Mouse (Mus musculus) lung, embryonic 14.5 days (tissue): ENCODE results near the gene Ppp1r21. TPM values are rescaled to one million over a fixed set of nuclear protein-coding genes. Genes with fewer than 3 reads are reported as not detected.
A peak's percentile ranks its signal among the peaks of the same experiment; 100 is the strongest.

Experiments used
- ATAC-seq: fragments of 200-750 bp; cut with Nextera tagmentation; 2 replicates; pipeline ENCODE4 v1.8.0; 2017; ENCODE audit warnings: mild to moderate bottlenecking, moderate TSS enrichment, moderate library complexity; ENCODE audit not compliant: insufficient read depth
- DNase-seq: peaks from one replicate; pipeline ENCODE4 v3.0.0-alpha.2; 2015
- H3K27ac ChIP-seq: fragments of 300-500 bp; sonication (generic); 2 replicates; pipeline ENCODE4 v1.5.1; 2014; ENCODE audit warnings: low read depth, mild to moderate bottlenecking, moderate library complexity
- H3K27me3 ChIP-seq: fragments of 300-500 bp; sonication (generic); 2 replicates; pipeline ENCODE4 v1.6.1; 2014; ENCODE audit warnings: low read length, control low read depth; ENCODE audit not compliant: insufficient read depth
- H3K36me3 ChIP-seq: fragments of 300-500 bp; sonication (generic); 2 replicates; pipeline ENCODE4 v1.6.1; 2014; ENCODE audit warnings: control low read depth; ENCODE audit not compliant: insufficient read depth
- H3K4me1 ChIP-seq: fragments of 300-500 bp; sonication (generic); 2 replicates; pipeline ENCODE4 v1.6.1; 2014; ENCODE audit warnings: antibody characterized with exemption, control low read depth; ENCODE audit not compliant: insufficient read depth
- H3K4me2 ChIP-seq: fragments of 300-500 bp; sonication (generic); 2 replicates; pipeline ENCODE4 v1.6.1; 2014; ENCODE audit warnings: mild to moderate bottlenecking
- H3K4me3 ChIP-seq: fragments of 300-500 bp; sonication (generic); 2 replicates; pipeline ENCODE4 v1.5.1; 2014; ENCODE audit warnings: low read depth, low read length
- H3K9ac ChIP-seq: fragments of 300-500 bp; sonication (generic); 2 replicates; pipeline ENCODE4 v1.6.1; 2014
- H3K9me3 ChIP-seq: fragments of 300-500 bp; sonication (generic); 2 replicates; pipeline ENCODE4 v1.6.1; 2016; ENCODE audit warnings: low read depth, low read length, control low read depth
- CTCF ChIP-seq: IDR thresholded peaks from 2 replicates; pipeline ENCODE4 v1.5.1; 2016; ENCODE audit warnings: antibody characterized with exemption, low read depth
- WGBS: fragments of 180-500 bp; shearing (Covaris S2); extraction: QIAGEN DNeasy Blood & Tissue Kit; methylation state at CpG from one replicate; pipeline ENCODE4 v1.1.7; 2014; 5-methylcytosine and 5-hydroxymethylcytosine counted together
- polyA plus RNA-seq: library from polyadenylated mRNA; unstranded; fragments of >200 nt; fragmentation: Nextera tagmentation; extraction: Ambion mirVana; gene quantifications from 2 replicates; pipeline ENCODE4 v1.2.1, GENCODE M21; 2014

Ppp1r21 gene
- polyA plus RNA-seq, 1 experiment from 2014 or later: 26.4 TPM

DNA sequence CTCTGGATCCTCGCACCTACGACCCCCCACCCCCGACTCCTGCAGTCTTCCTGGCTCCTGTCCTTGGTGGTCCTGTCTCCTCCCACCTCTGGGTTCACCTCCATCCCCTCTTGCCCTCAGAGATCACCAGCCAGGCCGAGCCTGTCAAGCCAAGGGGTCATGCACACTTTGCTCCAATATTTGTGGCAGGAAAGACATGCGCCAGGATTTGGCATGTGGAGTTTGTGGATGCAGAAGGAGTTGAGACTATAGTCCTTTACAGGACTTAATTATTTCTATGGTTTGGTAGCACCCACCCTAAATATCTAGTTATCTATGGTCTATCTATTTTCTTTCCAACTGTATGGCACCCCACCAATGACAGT, 68.1 kb downstream of the Ppp1r21 start:
- no peaks in the 10 kb centered on the region for H3K36me3 ChIP-seq
- peak overlapping the region; percentile 85 for H3K27ac ChIP-seq
- peak overlapping the region; percentile 59 for H3K4me3 ChIP-seq
- TF ChIP-seq CTCF: no peak
- peak overlapping the region; percentile 72 for H3K9ac ChIP-seq
- ATAC-seq (no peak; the same call in 1 of the 2 replicates), DNase-seq (peak; percentile 31)
- H3K4me1 ChIP-seq: no peaks in the 10 kb centered on the region
- no peaks in the 10 kb centered on the region for H3K27me3 ChIP-seq
- H3K9me3 ChIP-seq: no peaks in the 10 kb centered on the region
- H3K4me2 ChIP-seq: peak overlapping the region; percentile 83
- 6% methylated on average over 5 of the region's 5 CpGs for WGBS

- peak overlapping the region; percentile 7 for H3K27ac ChIP-seq
- no peak for ATAC-seq
- WGBS: 14% methylated on average over 14 of the region's 14 CpGs
Measured at GRCm38 (mm10) chr17:88598570-88599368, 68.9 kb downstream of the Ppp1r21 start.

GRCm38 (mm10) chr17:88600492-88601026, 70.6 kb downstream of the Ppp1r21 start:
- 60% methylated on average over 8 of the region's 8 CpGs for WGBS
- no peak for TF ChIP-seq CTCF
- H3K27ac ChIP-seq: no peak overlapping the region

More at GRCm38 (mm10) chr17:88598570-88599368, 68.9 kb downstream of the Ppp1r21 start:
- Histone ChIP-seq H3K9ac (peak overlapping the region; percentile 72), H3K9me3 (no peaks in the 10 kb centered on the region), H3K4me2 (peak overlapping the region; percentile 83), H3K36me3 (no peaks in the 10 kb centered on the region), H3K4me1 (no peaks in the 10 kb centered on the region), H3K4me3 (peak overlapping the region; percentile 59), H3K27me3 (no peaks in the 10 kb centered on the region)
- DNase-seq: peak; percentile 37
- no peak for TF ChIP-seq CTCF

DNA sequence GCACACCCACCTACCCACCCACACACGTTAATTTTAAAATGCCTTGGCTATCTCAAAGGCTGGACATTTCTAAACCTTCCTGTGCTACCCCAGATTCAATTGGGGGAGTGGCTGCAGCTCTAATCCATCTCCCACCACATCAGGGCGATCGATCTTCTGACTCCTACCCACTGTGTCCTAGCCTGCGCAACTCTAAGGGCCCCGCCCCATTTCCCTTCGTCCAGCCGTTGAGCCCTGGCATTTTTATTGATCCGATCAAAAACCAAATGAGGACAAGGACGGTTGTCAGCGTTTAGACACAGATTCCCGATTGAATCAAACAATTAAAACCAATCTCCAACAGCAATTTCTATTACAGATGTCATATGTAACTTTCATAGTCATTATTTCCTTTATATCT, 74.0 kb downstream of the Ppp1r21 start:
- 88% methylated on average over 11 of the region's 11 CpGs for WGBS
- no peak overlapping the region for H3K4me3 ChIP-seq
- no peak for TF ChIP-seq CTCF
- H3K27me3 ChIP-seq: no peaks in the 10 kb centered on the region
- no peak for ATAC-seq
- no peak for DNase-seq
- H3K36me3 ChIP-seq: no peaks in the 10 kb centered on the region
- no peaks in the 10 kb centered on the region for H3K4me1 ChIP-seq
- no peak overlapping the region for H3K4me2 ChIP-seq
- no peaks in the 10 kb centered on the region for H3K9me3 ChIP-seq
- no peak overlapping the region for H3K27ac ChIP-seq
- H3K9ac ChIP-seq: no peak overlapping the region

More at GRCm38 (mm10) chr17:88600492-88601026, 70.6 kb downstream of the Ppp1r21 start:
- H3K27me3 ChIP-seq: no peaks in the 10 kb centered on the region
- H3K4me2 ChIP-seq: no peak overlapping the region
- ATAC-seq: no peak
- DNase-seq: no peak
- H3K4me1 ChIP-seq: no peaks in the 10 kb centered on the region
- H3K36me3 ChIP-seq: no peaks in the 10 kb centered on the region
- H3K9ac ChIP-seq: no peak overlapping the region
- H3K9me3 ChIP-seq: no peaks in the 10 kb centered on the region
- no peak overlapping the region for H3K4me3 ChIP-seq

- Histone ChIP-seq H3K27ac (no peak overlapping the region), H3K4me1 (no peaks in the 10 kb centered on the region), H3K9ac (no peak overlapping the region), H3K27me3 (no peaks in the 10 kb centered on the region), H3K4me3 (no peak overlapping the region), H3K36me3 (0 out of 2 replicates have a peak, but pooled peaks cover 3% of the 10 kb centered on the region), H3K4me2 (no peak overlapping the region), H3K9me3 (no peaks in the 10 kb centered on the region)
- no peak for TF ChIP-seq CTCF
- whole genome bisulfite sequencing: 82% methylated on average over 2 of the region's 2 CpGs
- DNase-seq: no peak
- no peak for ATAC-seq
Measured at GRCm38 (mm10) chr17:88606056-88606455, 76.1 kb downstream of the Ppp1r21 start.

GRCm38 (mm10) chr17:88609361-88609760, 79.4 kb downstream of the Ppp1r21 start:
- Histone ChIP-seq H3K4me1 (no peaks in the 10 kb centered on the region), H3K27ac (no peak overlapping the region), H3K4me3 (no peak overlapping the region), H3K9me3 (no peaks in the 10 kb centered on the region), H3K27me3 (no peaks in the 10 kb centered on the region), H3K4me2 (no peak overlapping the region), H3K36me3 (0 out of 2 replicates have a peak, but pooled peaks cover 3% of the 10 kb centered on the region), H3K9ac (no peak overlapping the region)
- ATAC-seq (no peak), DNase-seq (no peak)
- 81% methylated on average over 15 of the region's 15 CpGs for WGBS
- TF ChIP-seq CTCF: no peak

DNA sequence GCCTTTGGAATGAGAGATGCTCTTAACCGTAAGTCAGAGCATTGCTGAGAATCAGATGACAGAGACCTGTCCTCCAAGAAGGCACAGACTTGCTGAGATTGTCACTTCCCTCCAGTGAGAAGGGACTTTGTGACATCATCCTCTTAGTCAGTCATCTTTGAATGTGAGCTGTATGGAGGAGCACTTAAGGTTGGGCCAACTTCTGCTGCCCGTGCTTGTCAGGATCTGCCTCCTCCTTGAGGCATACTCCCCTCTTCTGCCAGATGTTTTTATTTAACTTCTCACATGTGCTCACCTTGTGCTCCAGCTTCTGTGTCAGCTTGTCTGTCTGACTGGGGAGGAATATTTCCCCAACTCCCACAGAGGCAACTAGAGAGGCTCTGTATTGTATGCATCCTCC, 81.1 kb downstream of the Ppp1r21 start:
- ATAC-seq (no peak), DNase-seq (no peak)
- H3K27me3 ChIP-seq: no peaks in the 10 kb centered on the region
- no peak overlapping the region for H3K9ac ChIP-seq
- H3K36me3 ChIP-seq: 0 out of 2 replicates have a peak, but pooled peaks cover 3% of the 10 kb centered on the region
- no peak overlapping the region for H3K4me2 ChIP-seq
- WGBS: 51% methylated on average over 2 of the region's 2 CpGs
- no peak for TF ChIP-seq CTCF
- H3K4me1 ChIP-seq: no peaks in the 10 kb centered on the region
- H3K27ac ChIP-seq: no peak overlapping the region
- H3K9me3 ChIP-seq: no peaks in the 10 kb centered on the region
- no peak overlapping the region for H3K4me3 ChIP-seq
